Mouse (Mus musculus) limb, embryonic 11.5 days (tissue): ENCODE measurements around the gene Uso1. TPM values are rescaled to one million over a fixed set of nuclear protein-coding genes. Genes with fewer than 3 reads are reported as not detected.

ENCODE experiments used
- ATAC-seq: fragments of 200-750 bp; cut with Nextera tagmentation; 2 replicates; pipeline ENCODE4 v1.8.0; 2017; ENCODE audit warnings: low read depth; ENCODE audit not compliant: insufficient number of reproducible peaks, low FRiP score, low TSS enrichment
- DNase-seq: peaks from one replicate; pipeline ENCODE4 v3.0.0-alpha.2; 2015; ENCODE audit warnings: low spot score
- H3K27ac ChIP-seq: fragments of 300-500 bp; sonication (generic); replicated peaks from 2 replicates; pipeline ENCODE4 v1.5.1; 2014; ENCODE audit warnings: low read depth, mild to moderate bottlenecking, low read length
- H3K27me3 ChIP-seq: fragments of 300-500 bp; sonication (generic); 2 replicates; pipeline ENCODE4 v1.6.1; 2014; ENCODE audit warnings: mild to moderate bottlenecking, low read length, mixed read lengths; ENCODE audit not compliant: control insufficient read depth, insufficient read depth
- H3K36me3 ChIP-seq: fragments of 300-500 bp; sonication (generic); 2 replicates; pipeline ENCODE4 v1.6.1; 2014; ENCODE audit warnings: mild to moderate bottlenecking, low read length, moderate library complexity, mixed read lengths; ENCODE audit not compliant: control insufficient read depth, insufficient read depth
- H3K4me1 ChIP-seq: fragments of 300-500 bp; sonication (generic); 2 replicates; pipeline ENCODE4 v1.6.1; 2014; ENCODE audit warnings: low read length, mixed read lengths; ENCODE audit not compliant: control insufficient read depth, insufficient read depth
- H3K4me2 ChIP-seq: fragments of 300-500 bp; sonication (generic); 2 replicates; pipeline ENCODE4 v1.6.1; 2014; ENCODE audit warnings: low read depth, mild to moderate bottlenecking, moderate library complexity; ENCODE audit not compliant: severe bottlenecking
- H3K4me3 ChIP-seq: fragments of 300-500 bp; sonication (generic); 2 replicates; pipeline ENCODE4 v1.5.1; 2014; ENCODE audit warnings: low read depth, low read length
- H3K9ac ChIP-seq: fragments of 300-500 bp; sonication (generic); 2 replicates; pipeline ENCODE4 v1.6.1; 2014; ENCODE audit warnings: mild to moderate bottlenecking, low read length
- H3K9me3 ChIP-seq: fragments of 300-500 bp; sonication (generic); 2 replicates; pipeline ENCODE4 v1.6.1; 2016; ENCODE audit warnings: low read length; ENCODE audit not compliant: control insufficient read depth
- WGBS: fragments of 180-500 bp; shearing (Covaris S2); extraction: QIAGEN DNeasy Blood & Tissue Kit; methylation state at CpG from one replicate; pipeline ENCODE4 v1.1.7; 2014; 5-methylcytosine and 5-hydroxymethylcytosine counted together
- polyA plus RNA-seq: library from polyadenylated mRNA; unstranded; fragments of >200 nt; fragmentation: Nextera tagmentation; extraction: Ambion mirVana; gene quantifications from 2 replicates; pipeline ENCODE4 v1.2.1, GENCODE M21; 2014

Gene Uso1
- polyA plus RNA-seq, 1 experiment from 2014 or later, result 31.5 TPM

GRCm38 (mm10) chr5:92103816-92104415 lies 33.8 kb upstream of the Uso1 start:
- H3K27ac ChIP-seq, result no peak overlapping the region
- H3K9ac ChIP-seq, result no peak overlapping the region
- 68% methylated on average over 13 of the region's 13 CpGs for WGBS

GRCm38 (mm10) chr5:92106327-92107125 lies 31.2 kb upstream of the Uso1 start:
- WGBS, result 46% methylated on average over 10 of the region's 10 CpGs
- no peak for ATAC-seq
- no peak for DNase-seq
- no peak overlapping the region for H3K4me3 ChIP-seq
- no peak overlapping the region for H3K4me2 ChIP-seq
- no peaks in the 10 kb centered on the region for H3K4me1 ChIP-seq
- no peaks in the 10 kb centered on the region for H3K9me3 ChIP-seq
- no peak overlapping the region for H3K9ac ChIP-seq
- no peaks in the 10 kb centered on the region for H3K27me3 ChIP-seq
- no peak overlapping the region for H3K27ac ChIP-seq
- no peaks in the 10 kb centered on the region for H3K36me3 ChIP-seq

More at GRCm38 (mm10) chr5:92103816-92104415, 33.8 kb upstream of the Uso1 start:
- H3K27me3 ChIP-seq, result no peaks in the 10 kb centered on the region
- H3K9me3 ChIP-seq, result no peaks in the 10 kb centered on the region
- H3K4me2 ChIP-seq, result no peak overlapping the region
- ATAC-seq (no peak), DNase-seq (no peak)
- H3K36me3 ChIP-seq, result no peaks in the 10 kb centered on the region
- H3K4me1 ChIP-seq, result no peaks in the 10 kb centered on the region
- no peak overlapping the region for H3K4me3 ChIP-seq

GRCm38 (mm10) chr5:92107282-92107681 lies 30.5 kb upstream of the Uso1 start:
- DNase-seq, result no peak
- Histone ChIP-seq H3K9ac (no peak overlapping the region), H3K27me3 (no peaks in the 10 kb centered on the region), H3K36me3 (no peaks in the 10 kb centered on the region), H3K4me3 (no peak overlapping the region), H3K4me1 (no peaks in the 10 kb centered on the region), H3K27ac (no peak overlapping the region), H3K9me3 (no peaks in the 10 kb centered on the region), H3K4me2 (no peak overlapping the region)
- WGBS, result 87% methylated on average over 4 of the region's 4 CpGs
- ATAC-seq, result no peak

- DNase-seq (no peak), ATAC-seq (no peak)
- H3K9me3 ChIP-seq, result no peaks in the 10 kb centered on the region
- no peak overlapping the region for H3K9ac ChIP-seq
- H3K4me1 ChIP-seq, result 0 out of 2 replicates have a peak, but pooled peaks cover 2% of the 10 kb centered on the region
- no peak overlapping the region for H3K27ac ChIP-seq
- no peaks in the 10 kb centered on the region for H3K36me3 ChIP-seq
- WGBS, result 92% methylated on average over 5 of the region's 5 CpGs
- no peak overlapping the region for H3K4me2 ChIP-seq
- no peaks in the 10 kb centered on the region for H3K27me3 ChIP-seq
- H3K4me3 ChIP-seq, result no peak overlapping the region
Measured at GRCm38 (mm10) chr5:92110818-92111355, 26.9 kb upstream of the Uso1 start.

- no peak overlapping the region for H3K27ac ChIP-seq
- ATAC-seq (no peak), DNase-seq (no peak)
- no peaks in the 10 kb centered on the region for H3K36me3 ChIP-seq
- H3K4me3 ChIP-seq, result 0 out of 2 replicates have a peak overlapping the region, but pooled peaks have one; percentile 10
- H3K9me3 ChIP-seq, result no peaks in the 10 kb centered on the region
- WGBS, result 11% methylated on average over 6 of the region's 6 CpGs
- H3K4me2 ChIP-seq, result peak overlapping the region; percentile 32
- H3K4me1 ChIP-seq, result 0 out of 2 replicates have a peak, but pooled peaks cover 2% of the 10 kb centered on the region
- H3K27me3 ChIP-seq, result no peaks in the 10 kb centered on the region
- H3K9ac ChIP-seq, result no peak overlapping the region
Measured at GRCm38 (mm10) chr5:92112175-92112574, 25.6 kb upstream of the Uso1 start.

GRCm38 (mm10) chr5:92112585-92112984 lies 25.2 kb upstream of the Uso1 start:
- no peaks in the 10 kb centered on the region for H3K9me3 ChIP-seq
- peak overlapping the region; percentile 32 for H3K4me2 ChIP-seq
- peak overlapping the region; percentile 10; the same call in 1 of the 2 replicates for H3K4me3 ChIP-seq
- ATAC-seq (no peak), DNase-seq (peak; percentile 27)
- no peaks in the 10 kb centered on the region for H3K27me3 ChIP-seq
- H3K36me3 ChIP-seq, result no peaks in the 10 kb centered on the region
- H3K4me1 ChIP-seq, result 0 out of 2 replicates have a peak, but pooled peaks cover 2% of the 10 kb centered on the region
- no peak overlapping the region for H3K9ac ChIP-seq
- 2% methylated on average over 10 of the region's 10 CpGs for WGBS
- H3K27ac ChIP-seq, result no peak overlapping the region

- H3K4me3 ChIP-seq, result no peak overlapping the region
- no peak overlapping the region for H3K27ac ChIP-seq
- H3K36me3 ChIP-seq, result no peaks in the 10 kb centered on the region
- 0 out of 2 replicates have a peak, but pooled peaks cover 2% of the 10 kb centered on the region for H3K4me1 ChIP-seq
- H3K27me3 ChIP-seq, result no peaks in the 10 kb centered on the region
- H3K4me2 ChIP-seq, result no peak overlapping the region
- no peak overlapping the region for H3K9ac ChIP-seq
- H3K9me3 ChIP-seq, result no peaks in the 10 kb centered on the region
- DNase-seq, result no peak
- ATAC-seq, result no peak
- WGBS, result 84% methylated on average over 7 of the region's 7 CpGs
Measured at GRCm38 (mm10) chr5:92113484-92113883, 24.3 kb upstream of the Uso1 start.

GRCm38 (mm10) chr5:92114223-92114622 lies 23.5 kb upstream of the Uso1 start:
- DNase-seq, result no peak
- Histone ChIP-seq H3K4me1 (0 out of 2 replicates have a peak, but pooled peaks cover 2% of the 10 kb centered on the region), H3K36me3 (no peaks in the 10 kb centered on the region), H3K9ac (no peak overlapping the region), H3K4me2 (no peak overlapping the region), H3K4me3 (no peak overlapping the region), H3K27me3 (no peaks in the 10 kb centered on the region), H3K27ac (no peak overlapping the region), H3K9me3 (no peaks in the 10 kb centered on the region)
- ATAC-seq, result no peak
- 86% methylated on average over 6 of the region's 6 CpGs for WGBS
